Mouse (Mus musculus) B cell, adult 67 days (primary cell): ENCODE data around the gene Gm10324. TPM values are rescaled to one million over a fixed set of nuclear protein-coding genes. Genes with fewer than 3 reads are reported as not detected.

Experiments
- total RNA-seq, 2 experiments: library from RNA; stranded (reverse); gene quantifications; 4 replicates each; pipeline ENCODE4 v1.2.4; 2023

Gm10324 gene
- total RNA-seq: not detected

DNA sequence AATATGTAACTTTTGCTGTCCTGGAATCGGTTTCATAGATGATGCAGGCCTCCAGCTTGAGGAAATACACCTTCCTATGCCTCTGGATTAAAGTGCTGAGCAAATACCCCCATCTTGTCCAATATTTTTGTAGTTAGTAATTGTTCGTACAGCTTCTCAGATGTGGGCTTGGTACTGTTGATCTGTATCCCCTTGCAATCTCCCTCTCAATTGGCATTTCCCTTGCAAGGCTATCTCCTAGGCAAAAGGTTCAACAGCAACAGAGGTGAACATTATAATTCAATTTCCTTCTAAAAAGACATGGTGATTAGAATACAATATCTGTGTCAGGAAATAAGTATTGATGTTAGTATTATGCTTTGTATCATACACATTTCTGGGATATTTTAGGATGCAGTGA is at the start of gene Gm10324:
TSS of gene Gm10324 (plus strand) at position 301 of the 400 bp plus-strand sequence.

Other genes starting within 250 kb of the Gm10324 start
- gene Gm10772, start 108.0 kb downstream of the Gm10324 start, total RNA-seq: not detected